Mouse (Mus musculus) heart, adult 18-20 months (tissue): Measurements from ENCODE around the gene Cacna1d. TPM values are rescaled to one million over a fixed set of nuclear protein-coding genes. Genes with fewer than 3 reads are reported as not detected.

Experiments used
- DNase-seq, 2 experiments: peaks; one replicate each; pipeline ENCODE4 v3.0.0; 2021 to 2022; ENCODE audit warnings: mixed read lengths in 1 of 2
- total RNA-seq, 2 experiments: library from RNA; stranded (reverse); gene quantifications; 2 replicates each; pipeline ENCODE4 v1.2.3; 2021

Gene Cacna1d
- total RNA-seq, 2 experiments from 2014 or later, result 1.7 to 2.0 TPM

DNA sequence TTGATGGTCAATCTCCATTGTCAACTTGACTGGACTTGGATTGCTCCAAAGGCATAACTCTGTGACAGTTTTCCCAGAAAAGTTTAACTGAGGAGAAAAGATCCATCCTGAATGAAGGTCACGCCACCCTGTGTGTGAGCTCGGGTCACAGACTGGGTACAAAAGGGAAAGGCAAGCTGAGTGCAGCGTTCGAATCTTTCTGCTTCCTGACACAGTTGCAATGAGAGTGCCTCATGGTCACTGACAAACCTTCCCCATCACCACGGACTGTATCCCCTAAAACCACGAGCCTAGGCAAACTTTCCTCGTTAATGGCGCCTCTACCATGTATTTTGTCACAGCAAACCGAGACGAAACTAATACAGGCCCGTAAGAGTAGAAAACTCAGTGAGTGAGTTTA, 325.2 kb downstream of the Cacna1d start:
- no peak for DNase-seq

GRCm38 (mm10) chr14:30163733-30164708, 327.2 kb downstream of the Cacna1d start:
- DNase-seq, result peak; percentile 25 to 34

DNA sequence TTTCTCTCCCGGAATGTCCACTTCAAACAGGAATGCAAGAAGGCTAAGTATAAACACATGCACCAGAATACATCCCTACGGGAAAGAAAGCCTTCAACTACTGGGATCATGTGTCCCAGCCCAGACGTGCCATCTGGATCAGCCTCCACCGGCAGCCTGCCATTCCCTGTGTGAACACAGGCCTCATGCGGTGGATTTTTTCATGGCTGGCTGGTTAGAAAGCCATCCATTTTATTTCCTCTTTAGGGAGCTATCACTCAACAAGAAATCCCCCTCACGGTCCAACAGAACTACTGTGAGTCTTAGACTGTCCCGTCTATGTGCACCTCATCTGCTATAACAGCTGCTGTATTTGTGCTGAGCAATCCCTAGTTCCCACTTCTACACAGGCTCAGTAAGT, 343.5 kb downstream of the Cacna1d start:
- DNase-seq, result peak; percentile 12 to 14

- no peak for DNase-seq
Measured at GRCm38 (mm10) chr14:30138379-30138964, 352.8 kb downstream of the Cacna1d start.

DNA sequence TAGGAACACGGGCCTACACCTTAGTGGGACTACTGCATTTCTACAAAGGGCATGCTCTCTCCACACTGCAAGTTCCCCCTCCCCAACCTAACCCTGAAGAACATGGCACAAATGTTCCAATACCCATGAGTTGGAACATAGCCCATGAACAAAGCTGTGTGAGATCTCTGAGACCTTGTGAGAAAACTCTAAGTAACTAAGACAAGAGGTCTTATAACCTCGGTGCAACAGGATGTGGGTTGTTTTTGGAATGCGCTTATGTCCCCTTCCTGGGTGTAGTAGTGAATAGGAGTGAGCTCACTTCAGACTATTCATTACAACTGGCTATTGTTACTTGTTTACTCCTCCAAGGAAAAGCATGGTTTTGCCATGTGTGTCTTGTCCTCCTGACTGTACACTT, 353.3 kb downstream of the Cacna1d start:
- DNase-seq, result no peak

DNA sequence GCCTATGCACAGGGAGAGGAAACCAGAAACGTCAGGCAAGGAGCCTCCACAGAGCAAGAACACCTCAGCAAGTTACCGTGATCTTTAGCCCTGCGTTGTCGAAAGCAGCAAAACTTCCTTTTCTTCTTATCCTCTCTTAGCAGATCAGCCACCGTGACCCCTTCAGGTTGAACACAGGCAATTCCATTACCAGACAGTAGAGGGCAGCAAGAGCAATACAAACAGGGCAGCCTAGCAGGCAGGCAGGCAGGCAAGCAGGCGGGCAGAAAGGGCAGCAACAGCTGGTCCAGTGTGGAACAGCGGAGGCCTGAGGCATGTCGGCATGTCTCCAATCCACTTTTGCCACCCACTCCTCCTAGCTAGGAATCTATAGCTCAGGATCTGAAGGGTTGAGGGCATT, 354.3 kb downstream of the Cacna1d start:
- peak; percentile 85 to 92 for DNase-seq

GRCm38 (mm10) chr14:30135351-30135750, 355.9 kb downstream of the Cacna1d start:
- DNase-seq, result no peak

DNA sequence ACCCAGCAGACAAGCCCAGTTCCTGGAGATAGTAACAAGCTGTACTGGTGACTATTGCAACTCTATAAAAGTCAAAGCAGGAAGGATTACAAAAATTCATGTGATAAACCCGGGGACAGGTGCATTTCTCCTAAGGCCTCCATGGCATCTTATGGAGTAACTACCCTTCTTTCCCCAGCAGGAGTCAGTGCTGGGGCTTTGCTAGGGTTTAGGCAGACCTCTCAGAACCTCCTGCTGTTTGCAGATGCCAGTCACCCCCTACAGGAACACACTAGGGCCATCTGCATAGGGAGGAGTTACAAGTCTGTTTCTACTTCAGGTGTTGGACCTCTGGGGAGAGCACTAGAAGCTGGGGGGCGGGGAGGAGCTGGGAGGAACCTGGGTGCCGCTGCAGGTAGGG, 357.6 kb downstream of the Cacna1d start:
- DNase-seq, result no peak

GRCm38 (mm10) chr14:30131256-30131655, 360.0 kb downstream of the Cacna1d start:
- DNase-seq, result no peak

- no peak for DNase-seq
Measured at GRCm38 (mm10) chr14:30130092-30130491, 361.2 kb downstream of the Cacna1d start.

- DNase-seq, result peak; percentile 25 to 43
Measured at GRCm38 (mm10) chr14:30129378-30129777, 361.9 kb downstream of the Cacna1d start.

DNA sequence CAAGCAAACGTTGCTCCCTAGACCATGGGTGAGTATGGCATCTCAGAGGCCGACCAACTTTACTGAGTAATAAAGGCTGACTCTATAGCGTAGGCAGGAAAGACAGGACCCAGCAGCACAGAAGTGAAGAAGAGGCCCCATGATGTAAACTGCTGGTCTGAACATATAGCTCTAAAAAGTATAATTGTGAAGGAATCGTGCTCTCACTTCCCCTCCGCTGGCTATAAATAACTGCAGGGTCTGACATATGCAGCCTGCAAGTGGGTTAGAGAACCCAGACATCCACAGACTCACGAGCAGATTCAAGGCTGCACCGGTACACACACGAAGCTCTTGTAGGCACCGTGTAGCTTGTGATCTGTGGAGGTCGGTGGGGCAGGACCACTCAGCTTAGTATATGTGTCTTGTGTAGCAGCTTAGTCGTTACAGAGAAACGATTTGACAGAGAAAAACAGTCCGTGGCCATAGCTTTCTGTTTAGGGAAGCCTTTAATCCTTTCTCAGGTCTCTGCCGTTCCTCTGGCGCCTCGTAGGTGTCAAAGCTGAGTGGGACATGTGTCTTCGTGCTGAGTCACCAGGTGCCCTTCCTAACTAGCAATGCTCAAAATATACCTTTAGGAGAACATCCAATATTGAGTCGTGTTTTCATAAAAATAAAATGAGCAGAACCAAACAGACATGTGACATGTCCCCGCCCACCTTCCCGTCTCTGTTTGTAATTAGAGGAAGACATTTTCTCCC, 366.1 kb downstream of the Cacna1d start:
- DNase-seq, result peak in 1 of 2 experiments; percentile 9

GRCm38 (mm10) chr14:30120023-30120422, 371.2 kb downstream of the Cacna1d start:
- no peak for DNase-seq

GRCm38 (mm10) chr14:30113392-30114108, 377.7 kb downstream of the Cacna1d start:
- no peak for DNase-seq

- DNase-seq, result no peak
Measured at GRCm38 (mm10) chr14:30109079-30109478, 382.2 kb downstream of the Cacna1d start.

GRCm38 (mm10) chr14:30106550-30106949, 384.7 kb downstream of the Cacna1d start:
- no peak for DNase-seq

DNA sequence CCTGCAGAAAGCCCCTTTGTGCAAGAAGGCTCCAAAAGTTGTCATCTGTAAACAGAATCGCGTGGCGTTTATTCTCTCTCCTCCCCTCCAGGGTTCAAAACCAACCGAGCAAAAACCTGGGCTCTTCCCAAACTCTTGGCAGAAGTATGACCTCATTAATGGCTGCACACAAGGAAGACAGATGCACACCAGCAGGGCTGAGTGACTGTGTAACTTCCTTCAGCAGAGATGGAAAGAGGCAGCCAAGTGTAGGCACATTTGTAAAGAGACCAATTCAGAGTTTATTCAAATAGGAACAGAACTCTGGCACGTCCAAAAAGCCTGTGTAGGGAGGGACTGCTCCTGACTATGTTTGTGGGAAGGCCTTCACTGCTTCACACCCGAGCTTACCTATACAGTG, 385.7 kb downstream of the Cacna1d start:
- DNase-seq, result no peak

GRCm38 (mm10) chr14:30103946-30104536, 387.2 kb downstream of the Cacna1d start:
- DNase-seq, result no peak

GRCm38 (mm10) chr14:30097239-30097638, 394.0 kb downstream of the Cacna1d start:
- peak in 1 of 2 experiments; percentile 15 for DNase-seq

DNA sequence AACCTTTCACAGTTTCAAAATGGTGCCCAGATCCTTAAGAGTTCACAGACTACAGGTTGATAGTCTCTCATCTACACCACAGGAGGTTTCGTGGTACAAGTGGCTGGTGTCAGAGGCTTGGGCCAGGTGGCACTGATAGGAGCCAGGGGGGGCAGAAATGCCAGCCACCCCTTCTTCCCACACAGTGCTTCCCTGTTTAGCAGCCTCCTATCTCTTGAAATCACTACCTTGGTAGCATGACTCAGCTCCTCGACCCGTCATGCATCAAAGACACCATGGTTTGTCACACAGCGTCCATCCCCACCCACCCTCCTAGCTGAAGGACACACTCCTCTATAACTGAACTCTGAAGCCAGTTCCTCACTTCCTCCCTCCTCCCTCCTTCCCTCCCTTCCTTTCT, 398.8 kb downstream of the Cacna1d start:
- DNase-seq, result no peak

- DNase-seq, result no peak
Measured at GRCm38 (mm10) chr14:30092021-30092420, 399.2 kb downstream of the Cacna1d start.

- no peak for DNase-seq
Measured at GRCm38 (mm10) chr14:30079729-30080128, 411.5 kb downstream of the Cacna1d start.
